Mouse (Mus musculus): ENCODE results near the gene Cdan1. TPM values are rescaled to one million over a fixed set of nuclear protein-coding genes. Genes with fewer than 3 reads are reported as not detected.

The Cdan1 gene
- polyA plus RNA-seq, 1 experiment = 12.2 TPM

DNA sequence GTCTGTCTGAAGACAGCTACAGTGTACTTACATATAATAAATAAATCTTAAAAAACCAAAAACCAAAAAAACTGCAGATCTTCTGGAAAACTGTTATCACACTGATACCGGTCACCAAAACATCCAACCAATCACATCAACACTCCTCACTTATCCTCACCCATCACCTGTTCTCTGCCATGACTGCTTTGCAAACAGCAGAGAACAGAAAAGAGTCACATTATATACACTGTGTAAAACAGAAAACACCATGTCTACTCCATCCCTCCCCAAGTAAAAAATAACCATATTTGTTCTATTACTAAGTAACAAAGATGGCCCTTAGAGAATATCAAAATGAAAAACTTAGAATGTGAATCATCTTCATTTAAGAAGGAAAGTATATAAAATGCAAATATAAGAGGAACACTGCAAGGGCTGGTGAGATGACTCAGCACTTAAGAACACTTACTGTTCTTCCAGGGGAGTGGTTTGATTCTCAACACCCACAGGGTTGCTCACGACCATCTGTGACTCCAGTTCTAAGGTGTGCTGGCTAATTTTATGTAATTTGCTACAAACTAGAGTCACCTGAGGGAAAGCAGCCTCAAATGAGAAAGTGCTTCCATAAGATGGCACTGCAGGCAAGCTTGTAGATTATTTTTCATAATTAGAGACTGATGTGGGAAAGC is 79.5 kb downstream of the Cdan1 start:
- no peak overlapping the region for H3K4me3 ChIP-seq (ENCODE audit: insufficient read depth, low read length)
- TF ChIP-seq POLR2A (IDR thresholded peaks at IDR 0.05; ENCODE audit: borderline replicate concordance, low read depth, low read length) (no peak), CTCF (IDR thresholded peaks at IDR 0.05; ENCODE audit: low read depth, low read length) (no peak)
- no peak overlapping the region for H3K27ac ChIP-seq (ENCODE audit: insufficient read depth, low read depth, low read length)
- no peaks in the 10 kb centered on the region for H3K4me1 ChIP-seq (ENCODE audit: control insufficient read depth, insufficient read depth, low read length)

DNA sequence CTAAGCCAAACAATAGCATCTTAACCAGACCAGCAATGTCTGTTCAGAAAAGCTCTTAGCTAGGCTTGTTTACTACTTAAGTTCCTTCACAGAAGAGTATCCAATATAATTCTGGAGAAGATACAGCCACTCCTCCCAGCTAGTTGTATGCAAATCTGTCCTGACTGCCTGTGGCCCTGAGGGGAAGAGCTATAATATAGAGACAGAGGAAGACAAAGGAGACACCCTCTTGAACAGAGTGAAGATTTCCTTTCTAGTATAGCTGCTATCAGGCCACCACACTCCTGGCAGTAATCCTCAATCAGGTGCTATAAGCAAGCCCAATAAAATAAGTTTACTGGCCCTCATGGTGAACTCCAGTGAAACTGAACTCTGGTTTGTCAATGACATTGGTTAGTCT is 88.0 kb downstream of the Cdan1 start:
- Histone ChIP-seq H3K4me3 (ENCODE audit: insufficient read depth, low read length) (no peak overlapping the region), H3K27ac (ENCODE audit: insufficient read depth, low read depth, low read length) (no peak overlapping the region), H3K4me1 (ENCODE audit: control insufficient read depth, insufficient read depth, low read length) (no peaks in the 10 kb centered on the region)
- TF ChIP-seq CTCF (IDR thresholded peaks at IDR 0.05; ENCODE audit: low read depth, low read length) = no peak
- no peak for TF ChIP-seq POLR2A (IDR thresholded peaks at IDR 0.05; ENCODE audit: borderline replicate concordance, low read depth, low read length)

DNA sequence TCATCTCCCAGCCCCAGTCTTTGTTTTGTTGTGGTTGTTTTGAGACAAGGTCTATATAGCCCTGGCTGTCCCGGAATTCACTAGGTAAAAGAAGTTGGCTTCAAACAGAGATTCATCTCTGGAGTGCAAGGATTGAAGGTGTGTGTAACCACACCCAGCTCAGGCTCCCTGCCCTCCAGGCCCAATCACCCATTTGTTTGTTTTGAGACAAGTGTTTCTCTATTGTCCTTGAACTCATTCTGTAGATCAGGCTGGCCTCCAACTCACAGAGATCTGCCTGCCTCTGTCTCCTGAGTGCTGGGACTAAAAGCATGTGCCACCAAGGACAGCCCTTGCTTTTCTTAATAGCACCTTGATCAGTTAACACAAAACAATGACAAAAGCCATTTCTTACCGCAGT is 101.9 kb downstream of the Cdan1 start:
- TF ChIP-seq CTCF (IDR thresholded peaks at IDR 0.05; ENCODE audit: low read depth, low read length) (no peak), POLR2A (IDR thresholded peaks at IDR 0.05; ENCODE audit: borderline replicate concordance, low read depth, low read length) (no peak)
- no peak overlapping the region for H3K27ac ChIP-seq (ENCODE audit: insufficient read depth, low read depth, low read length)
- no peak overlapping the region for H3K4me3 ChIP-seq (ENCODE audit: insufficient read depth, low read length)
- H3K4me1 ChIP-seq (ENCODE audit: control insufficient read depth, insufficient read depth, low read length) = no peaks in the 10 kb centered on the region

DNA sequence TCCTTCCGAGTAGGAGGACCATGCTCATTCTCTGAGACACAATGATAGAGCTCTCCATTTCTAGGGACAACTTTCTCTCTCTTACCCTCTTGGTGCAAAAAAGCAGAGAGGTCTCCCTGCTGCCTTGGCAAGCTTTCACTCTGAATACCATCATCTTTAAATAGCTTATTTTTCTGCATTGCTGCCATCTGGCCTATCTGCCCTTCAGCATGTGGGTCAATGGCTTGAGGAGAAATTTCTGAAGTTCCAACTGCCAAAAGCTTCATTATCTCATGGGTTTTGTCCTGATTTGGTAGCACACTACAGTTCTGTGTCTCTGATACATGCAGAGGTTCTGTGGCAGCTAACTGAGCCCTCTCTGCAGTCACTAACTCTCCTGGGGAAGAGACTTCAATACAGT is 104.4 kb downstream of the Cdan1 start:
- Histone ChIP-seq H3K4me1 (ENCODE audit: control insufficient read depth, insufficient read depth, low read length) (no peaks in the 10 kb centered on the region), H3K27ac (ENCODE audit: insufficient read depth, low read depth, low read length) (no peak overlapping the region), H3K4me3 (ENCODE audit: insufficient read depth, low read length) (no peak overlapping the region)
- TF ChIP-seq POLR2A (IDR thresholded peaks at IDR 0.05; ENCODE audit: borderline replicate concordance, low read depth, low read length) (no peak), CTCF (IDR thresholded peaks at IDR 0.05; ENCODE audit: low read depth, low read length) (no peak)

DNA sequence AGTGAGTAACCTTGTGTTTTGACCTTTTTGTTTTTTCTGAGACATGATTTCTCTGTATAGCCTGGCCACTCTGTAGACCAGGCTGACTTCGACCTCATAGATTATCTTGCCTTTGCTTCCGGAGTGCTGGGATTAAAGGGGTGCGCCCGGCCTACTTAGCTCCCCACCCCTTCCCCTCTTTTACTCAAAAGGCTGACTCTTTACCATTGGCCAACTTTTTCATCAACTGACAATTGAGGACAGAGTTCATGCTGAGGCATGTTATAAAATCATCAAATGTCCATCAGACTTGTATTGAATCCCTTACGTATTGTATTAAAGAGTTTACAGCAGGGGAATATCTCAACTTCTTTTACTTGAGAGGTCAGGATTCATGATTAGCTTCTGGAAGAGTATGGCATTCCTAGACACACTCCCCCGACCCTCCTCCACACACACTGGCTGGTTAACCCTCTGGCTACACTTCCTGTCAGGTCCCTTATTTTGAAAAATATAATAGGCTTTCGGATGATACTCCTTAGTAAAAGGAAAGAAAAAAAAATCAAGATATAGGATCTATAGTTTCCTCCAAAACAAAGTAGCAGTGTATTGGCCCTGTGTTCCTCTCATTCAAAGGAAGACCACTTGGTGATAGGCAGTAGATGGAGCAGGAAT is 117.9 kb downstream of the Cdan1 start:
- Histone ChIP-seq H3K4me3 (ENCODE audit: insufficient read depth, low read length) (peak overlapping the region; percentile 84), H3K27ac (ENCODE audit: insufficient read depth, low read depth, low read length) (0 out of 2 replicates have a peak overlapping the region, but pooled peaks have one; percentile 26), H3K4me1 (ENCODE audit: control insufficient read depth, insufficient read depth, low read length) (peaks cover 10% of the 10 kb centered on the region; the same call in 1 of the 2 replicates)
- TF ChIP-seq CTCF (IDR thresholded peaks at IDR 0.05; ENCODE audit: low read depth, low read length) (no peak), POLR2A (IDR thresholded peaks at IDR 0.05; ENCODE audit: borderline replicate concordance, low read depth, low read length) (no peak)

DNA sequence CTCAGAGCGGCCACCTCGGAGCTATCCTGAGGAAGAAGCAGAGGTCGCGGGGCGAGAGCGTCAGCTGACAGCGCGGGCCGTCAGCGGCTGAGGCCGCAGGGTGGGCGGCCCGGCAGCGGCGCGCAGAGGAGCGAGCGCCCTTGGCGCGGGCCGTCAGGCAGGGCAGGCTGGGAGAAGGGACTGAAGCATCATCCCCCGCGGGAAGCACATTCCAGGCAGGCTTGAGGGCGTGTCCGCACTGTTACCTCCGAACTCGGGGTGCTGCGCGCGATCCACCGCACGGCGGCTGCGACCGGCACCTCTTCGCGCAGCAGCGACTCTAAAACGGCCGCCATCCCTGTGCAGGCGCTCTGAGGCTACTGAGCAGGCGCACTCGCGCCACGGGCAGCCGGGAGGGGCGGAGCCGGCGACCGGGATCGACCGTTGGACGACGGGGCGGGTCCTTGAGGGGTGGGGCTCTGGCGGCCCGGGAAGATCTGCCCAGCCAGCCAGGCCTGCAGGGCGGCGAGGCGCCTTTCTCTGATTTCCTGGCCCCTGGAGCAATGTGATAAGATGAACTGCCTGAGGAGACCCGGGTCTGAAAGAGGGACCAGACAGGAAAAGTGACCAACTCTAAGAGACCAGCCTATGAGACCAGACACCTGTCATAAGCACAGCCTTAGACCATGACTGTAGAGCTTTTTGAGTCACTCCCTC is 118.6 kb downstream of the Cdan1 start:
- Histone ChIP-seq H3K4me1 (ENCODE audit: control insufficient read depth, insufficient read depth, low read length) (peaks cover 10% of the 10 kb centered on the region; the same call in 1 of the 2 replicates), H3K4me3 (ENCODE audit: insufficient read depth, low read length) (peak overlapping the region; percentile 84), H3K27ac (ENCODE audit: insufficient read depth, low read depth, low read length) (peak overlapping the region; percentile 38)
- TF ChIP-seq POLR2A (IDR thresholded peaks at IDR 0.05; ENCODE audit: borderline replicate concordance, low read depth, low read length) (no peak), CTCF (IDR thresholded peaks at IDR 0.05; ENCODE audit: low read depth, low read length) (no peak)

DNA sequence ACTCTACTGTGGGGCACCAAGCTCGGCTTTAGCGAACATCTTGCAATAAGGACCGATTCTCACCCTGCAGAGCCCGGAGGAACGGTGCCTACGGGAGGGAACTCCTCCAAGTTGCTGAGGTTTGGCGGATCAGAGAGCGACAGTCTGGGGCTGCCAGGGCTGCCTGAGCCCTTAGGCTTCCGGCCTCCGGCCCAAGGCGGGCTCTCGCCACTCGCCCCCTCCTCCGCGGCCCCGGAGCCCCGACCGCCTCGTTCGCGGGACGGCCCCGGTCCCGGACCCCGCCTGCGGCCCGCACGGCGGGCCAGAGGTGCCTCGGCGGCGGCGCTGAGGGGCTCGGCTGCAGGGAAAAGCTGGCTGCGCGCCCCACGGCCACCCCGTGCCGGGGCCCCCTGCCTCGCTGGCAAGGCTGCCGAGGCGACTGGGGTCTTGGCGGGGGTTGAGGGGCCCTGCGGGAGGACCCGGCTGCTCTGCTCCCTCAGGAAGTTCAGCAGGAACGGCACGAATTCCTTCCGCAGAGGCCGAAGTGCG is 119.2 kb downstream of the Cdan1 start:
- no peak for TF ChIP-seq POLR2A (IDR thresholded peaks at IDR 0.05; ENCODE audit: borderline replicate concordance, low read depth, low read length)
- TF ChIP-seq CTCF (IDR thresholded peaks at IDR 0.05; ENCODE audit: low read depth, low read length) = no peak
- Histone ChIP-seq H3K4me1 (ENCODE audit: control insufficient read depth, insufficient read depth, low read length) (peaks cover 10% of the 10 kb centered on the region; the same call in 1 of the 2 replicates), H3K27ac (ENCODE audit: insufficient read depth, low read depth, low read length) (peak overlapping the region; percentile 38; the same call in 1 of the 2 replicates), H3K4me3 (ENCODE audit: insufficient read depth, low read length) (peak overlapping the region; percentile 84)

DNA sequence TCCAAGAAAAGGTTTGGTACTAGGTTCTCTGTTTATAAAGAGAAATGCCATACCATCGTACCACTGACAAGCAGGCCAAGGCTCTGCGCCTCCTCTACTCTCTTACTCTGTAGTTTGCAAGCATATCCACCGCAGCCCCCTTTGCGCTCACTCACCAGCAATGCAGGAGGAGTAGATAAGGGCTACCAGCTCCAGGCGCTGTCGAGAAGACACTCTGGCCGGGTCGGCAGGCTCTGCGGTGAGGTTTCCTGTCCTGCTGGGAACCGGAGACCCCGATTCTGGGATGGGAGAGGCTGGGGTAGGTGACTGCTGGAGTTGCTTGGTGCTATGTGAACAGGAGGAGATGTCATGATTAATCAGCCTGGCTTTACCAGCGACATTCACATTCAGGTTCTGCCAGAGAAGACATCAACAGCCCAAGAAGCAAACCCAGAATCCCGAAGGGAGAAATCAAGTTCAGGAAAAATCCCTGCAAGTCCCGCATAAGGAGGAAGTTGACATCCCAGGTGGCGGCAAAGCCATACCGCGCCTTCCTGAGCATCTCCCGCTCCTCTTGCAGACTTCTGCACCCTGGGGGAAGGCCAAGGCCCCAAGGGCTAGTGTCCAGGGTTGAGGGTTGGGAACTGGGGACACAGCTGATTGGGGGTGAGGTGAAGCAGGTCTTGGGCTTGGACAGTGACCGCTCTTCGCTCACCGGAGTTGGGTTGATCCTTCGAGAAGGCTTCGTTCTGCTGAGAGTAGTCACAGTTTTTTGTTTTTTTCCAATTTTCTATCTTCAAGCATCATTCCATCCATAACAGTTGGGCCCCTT is 119.9 kb downstream of the Cdan1 start:
- peak overlapping the region; percentile 84 for H3K4me3 ChIP-seq (ENCODE audit: insufficient read depth, low read length)
- no peak overlapping the region for H3K27ac ChIP-seq (ENCODE audit: insufficient read depth, low read depth, low read length)
- peaks cover 10% of the 10 kb centered on the region; the same call in 1 of the 2 replicates for H3K4me1 ChIP-seq (ENCODE audit: control insufficient read depth, insufficient read depth, low read length)
- no peak for TF ChIP-seq POLR2A (IDR thresholded peaks at IDR 0.05; ENCODE audit: borderline replicate concordance, low read depth, low read length)
- TF ChIP-seq CTCF (IDR thresholded peaks at IDR 0.05; ENCODE audit: low read depth, low read length) = no peak

DNA sequence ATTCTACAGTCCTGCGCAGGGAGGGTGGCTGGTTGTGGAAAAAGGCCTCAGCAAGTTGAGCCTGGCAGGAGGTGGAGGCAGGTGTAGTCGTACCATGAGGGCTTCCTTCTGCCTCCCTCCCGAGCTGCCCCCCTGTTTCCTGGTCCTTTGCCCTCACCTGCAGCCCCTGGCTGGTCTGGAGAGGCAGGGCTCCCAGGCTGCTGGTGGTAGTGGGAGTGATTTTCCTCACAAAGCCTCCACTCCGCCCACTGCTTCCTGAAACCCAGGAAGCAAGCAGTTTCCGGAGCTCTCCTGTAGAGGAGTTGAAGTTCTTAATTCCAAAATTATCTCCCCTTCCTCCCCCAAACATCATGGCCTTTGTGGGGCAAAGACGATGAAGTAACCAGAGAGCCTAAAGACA is 125.8 kb downstream of the Cdan1 start:
- Histone ChIP-seq H3K27ac (ENCODE audit: insufficient read depth, low read depth, low read length) (no peak overlapping the region), H3K4me3 (ENCODE audit: insufficient read depth, low read length) (no peak overlapping the region), H3K4me1 (ENCODE audit: control insufficient read depth, insufficient read depth, low read length) (peaks cover 10% of the 10 kb centered on the region)
- TF ChIP-seq CTCF (IDR thresholded peaks at IDR 0.05; ENCODE audit: low read depth, low read length) (no peak), POLR2A (IDR thresholded peaks at IDR 0.05; ENCODE audit: borderline replicate concordance, low read depth, low read length) (no peak)

Measured in bone marrow macrophage, adult 2 months (primary cell).